Mouse (Mus musculus) skeletal muscle tissue, adult 2 months (tissue): Measurements from ENCODE around the gene Prex1.

Experiments used
- DNase-seq: peaks from one replicate; pipeline ENCODE4 v3.0.0-alpha.2; 2012; ENCODE audit warnings: low read depth, low spot score

The Prex1 gene

DNA sequence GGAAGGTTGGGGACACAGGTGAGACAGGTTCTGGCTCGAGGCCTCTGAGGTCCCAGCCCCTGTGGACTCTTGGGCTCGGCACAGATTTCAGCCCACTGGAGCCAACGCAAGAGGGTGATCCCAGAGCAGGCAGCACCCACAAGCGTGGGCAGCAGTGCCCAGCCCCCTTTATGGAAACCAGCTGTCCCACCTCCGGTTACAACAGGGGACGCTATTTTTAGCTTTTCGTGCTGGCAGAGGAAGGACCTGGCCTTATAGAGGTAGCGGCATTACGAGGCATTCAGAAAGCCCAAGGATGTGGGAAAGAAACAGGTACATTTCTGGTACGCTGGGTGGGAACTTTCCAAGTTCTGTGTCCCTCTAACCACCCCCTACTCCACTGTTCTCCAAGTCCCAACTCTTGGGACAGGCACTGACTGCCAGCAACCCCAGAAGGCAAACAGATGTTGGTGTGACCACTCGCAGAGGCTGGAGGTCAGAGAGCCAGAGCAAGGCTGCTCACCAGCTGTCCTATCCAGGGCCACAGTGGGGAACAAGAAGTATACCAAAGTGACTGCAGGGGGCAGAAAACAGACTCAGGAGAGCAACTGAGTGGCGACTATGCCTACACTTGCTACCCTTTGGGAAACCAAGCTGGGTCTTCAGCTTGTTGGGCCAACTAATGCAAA is 108.3 kb downstream of the Prex1 start:
- DNase-seq, result peak; percentile 88

DNA sequence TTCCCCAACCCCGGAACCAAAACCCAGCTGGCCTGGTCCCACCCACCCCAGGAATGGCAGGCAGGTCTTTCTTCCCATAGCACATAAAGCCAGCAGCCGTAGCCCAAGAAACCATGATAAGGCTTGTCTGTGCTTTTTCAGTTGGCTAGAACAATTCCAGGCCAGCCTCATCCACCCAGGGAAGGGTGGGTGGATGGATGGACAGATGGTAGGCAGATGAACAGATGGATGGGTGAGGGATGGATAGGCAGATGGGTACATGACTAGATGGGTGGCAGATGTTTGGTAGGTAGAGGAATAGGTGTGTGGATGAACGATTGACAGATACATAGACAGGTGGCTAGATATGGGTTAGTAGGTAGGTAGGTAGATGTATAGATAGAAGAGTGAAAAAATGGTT is 110.7 kb downstream of the Prex1 start:
- no peak for DNase-seq

DNA sequence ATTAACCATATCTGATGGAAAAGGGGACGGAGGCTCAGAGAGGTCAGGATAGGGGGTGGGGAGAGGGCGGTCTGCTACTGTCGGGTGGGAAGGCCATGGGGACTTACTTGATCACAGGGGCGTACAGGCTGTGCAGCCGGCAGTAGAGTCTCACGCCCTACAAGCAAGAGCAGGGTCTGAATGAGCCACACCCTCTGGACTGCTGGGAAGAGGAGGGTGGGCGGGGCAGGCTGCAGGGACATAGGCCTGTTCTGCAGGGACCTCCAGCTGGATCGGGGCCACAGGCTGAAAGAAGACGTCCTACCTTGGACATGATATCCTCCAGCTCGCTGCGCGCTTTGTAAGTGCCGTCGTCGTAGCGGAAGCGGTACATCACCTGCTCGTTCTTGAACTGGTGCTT is 112.2 kb downstream of the Prex1 start:
- DNase-seq, result no peak

DNA sequence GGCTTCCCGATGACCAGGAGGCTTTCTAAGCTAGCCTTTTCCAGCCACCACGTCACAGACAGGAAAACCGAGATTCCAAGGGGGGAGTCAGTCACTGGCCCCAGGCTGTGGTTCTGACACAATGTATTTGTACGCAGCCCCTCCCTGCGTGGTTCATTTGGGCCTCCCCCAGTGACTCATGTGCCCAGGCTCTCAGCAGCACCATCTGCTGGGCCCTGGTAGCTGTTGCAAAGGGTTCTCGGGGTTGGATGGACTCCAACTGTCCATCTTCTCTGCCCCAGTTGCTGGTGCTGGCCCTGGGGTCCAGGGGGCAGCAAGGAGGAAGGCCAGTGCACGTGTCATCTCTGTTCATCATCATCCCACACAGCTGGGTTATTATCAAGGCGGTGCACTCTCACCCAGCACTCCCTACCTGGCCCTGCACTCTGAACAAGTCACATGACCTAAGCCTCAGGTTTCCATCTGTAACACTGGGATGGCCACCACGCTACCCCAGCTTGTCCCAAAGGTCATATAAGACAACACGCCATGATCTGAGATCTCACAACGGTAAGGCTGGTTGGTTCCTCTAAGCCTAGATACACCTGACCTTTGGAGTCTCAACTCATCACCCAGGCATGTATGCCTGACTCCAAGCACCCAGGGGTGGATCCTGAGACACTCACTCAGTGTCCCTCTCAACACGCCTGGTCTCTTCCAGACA is 115.0 kb downstream of the Prex1 start:
- DNase-seq, result no peak

GRCm38 (mm10) chr2:166597763-166598162 is 115.9 kb downstream of the Prex1 start:
- DNase-seq, result peak; percentile 88

GRCm38 (mm10) chr2:166592034-166592912 is 121.4 kb downstream of the Prex1 start:
- DNase-seq, result peak; percentile 67

DNA sequence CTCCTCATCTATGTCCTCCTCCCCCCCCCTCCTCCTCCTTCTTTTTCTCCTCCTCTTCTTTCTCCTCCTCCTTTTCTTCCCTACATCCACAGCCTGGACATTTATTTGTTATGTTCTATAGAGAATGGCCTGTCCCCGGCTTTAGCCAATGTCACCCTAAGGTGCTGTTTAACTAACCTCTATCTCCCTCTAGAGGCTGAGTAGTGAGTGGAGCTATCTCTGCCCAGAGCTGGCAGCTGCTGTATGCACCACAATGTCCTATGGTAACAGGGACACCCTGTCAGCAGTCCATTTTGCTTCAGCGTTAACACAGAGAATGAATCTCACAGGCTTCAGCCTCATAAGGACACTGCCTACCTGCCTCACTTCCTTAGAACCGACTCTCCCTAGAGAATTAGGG is 129.1 kb downstream of the Prex1 start:
- DNase-seq, result no peak

- DNase-seq, result no peak
Observed at GRCm38 (mm10) chr2:166583292-166583691, 130.3 kb downstream of the Prex1 start.

DNA sequence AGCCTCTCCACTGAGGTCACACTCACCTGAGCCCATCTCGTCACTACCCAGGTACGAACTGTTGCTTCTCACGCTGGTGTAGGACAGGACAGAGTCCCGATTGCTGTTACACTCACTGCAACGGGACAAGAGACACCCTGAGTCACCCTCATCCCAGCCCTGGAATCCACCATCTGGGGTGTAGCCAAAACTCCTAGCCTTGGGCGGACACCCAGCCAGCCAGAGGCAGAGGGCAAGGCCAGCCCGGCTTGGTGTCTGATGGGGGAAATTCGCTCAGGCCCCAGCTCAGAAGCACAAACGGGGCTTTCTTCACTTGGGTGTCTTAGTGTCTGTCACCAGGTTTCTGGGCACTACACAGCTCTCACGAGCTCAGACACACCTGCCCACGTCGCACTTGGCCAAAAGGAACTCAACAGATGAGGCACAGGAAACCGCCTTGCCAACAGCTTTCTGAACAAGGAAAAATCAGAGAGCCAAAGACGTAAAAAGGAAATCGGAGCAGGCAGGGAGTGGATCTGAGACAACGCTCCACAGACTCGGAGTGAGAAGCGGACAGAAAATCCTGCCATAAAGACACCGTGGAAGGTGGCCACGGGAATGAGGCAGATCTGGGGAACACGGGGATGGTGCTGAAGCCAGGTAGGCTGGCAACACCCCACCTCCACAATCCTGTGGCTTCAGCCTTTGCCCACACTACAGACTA is 131.6 kb downstream of the Prex1 start:
- no peak for DNase-seq

DNA sequence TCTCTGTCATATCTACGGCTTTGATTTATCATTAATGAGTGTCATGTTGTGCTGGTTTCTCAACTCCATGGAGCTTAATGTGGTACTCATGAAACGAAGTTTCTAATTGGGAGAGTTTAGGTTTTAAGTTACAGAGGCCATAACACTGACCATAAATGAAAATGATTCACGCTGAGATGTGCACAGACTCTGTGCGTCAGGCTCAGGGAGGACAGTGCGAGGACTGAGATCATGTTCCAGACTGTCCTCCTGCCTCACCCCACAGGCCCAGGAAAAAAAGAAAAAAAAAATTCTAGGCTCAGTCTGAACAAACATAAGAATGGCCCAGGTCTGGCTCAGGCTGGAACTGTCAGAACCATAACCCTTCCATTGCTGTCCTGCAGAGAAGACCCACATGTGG is 133.8 kb downstream of the Prex1 start:
- DNase-seq, result no peak

DNA sequence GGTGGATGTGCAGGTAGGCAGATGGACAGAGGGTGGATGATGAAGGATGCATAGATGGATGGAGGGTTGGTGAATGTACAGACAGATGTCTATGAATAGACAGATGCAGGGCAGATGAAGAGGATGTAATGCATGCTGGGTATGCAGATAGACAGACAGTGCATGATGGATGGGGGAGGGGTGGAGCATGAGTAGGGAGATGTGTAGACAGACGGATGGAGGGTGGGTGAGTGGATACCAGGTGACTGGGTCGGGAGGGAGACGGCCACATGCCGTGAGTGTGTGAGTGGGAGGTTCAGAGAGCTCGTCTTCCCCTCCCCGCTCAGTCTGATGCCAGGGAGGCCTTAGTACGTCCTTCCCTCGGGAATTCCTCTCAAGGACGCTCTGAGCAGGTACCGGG is 134.3 kb downstream of the Prex1 start:
- DNase-seq, result no peak

- peak; percentile 51 for DNase-seq
Observed at GRCm38 (mm10) chr2:166575419-166575818, 138.2 kb downstream of the Prex1 start.

DNA sequence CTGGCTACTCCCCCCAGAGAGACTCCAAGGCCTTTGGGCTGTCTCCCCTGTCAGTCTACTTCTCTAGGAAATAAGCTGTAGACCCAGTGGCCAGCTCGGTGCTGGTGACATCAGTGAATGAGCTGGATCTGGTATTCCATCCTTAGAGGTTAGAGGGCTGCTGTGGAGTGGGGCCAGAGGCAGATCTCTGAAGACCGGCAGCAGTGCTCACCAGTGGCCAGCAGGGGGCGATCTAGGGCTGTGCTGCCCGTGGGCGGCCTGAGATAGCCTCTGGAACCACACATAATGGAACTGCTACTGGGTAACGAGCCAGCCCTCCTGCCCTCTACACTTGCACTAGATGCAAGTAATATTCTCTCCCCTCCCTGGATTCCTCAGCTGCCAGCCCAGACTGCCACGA is 138.7 kb downstream of the Prex1 start:
- DNase-seq, result peak; percentile 60

DNA sequence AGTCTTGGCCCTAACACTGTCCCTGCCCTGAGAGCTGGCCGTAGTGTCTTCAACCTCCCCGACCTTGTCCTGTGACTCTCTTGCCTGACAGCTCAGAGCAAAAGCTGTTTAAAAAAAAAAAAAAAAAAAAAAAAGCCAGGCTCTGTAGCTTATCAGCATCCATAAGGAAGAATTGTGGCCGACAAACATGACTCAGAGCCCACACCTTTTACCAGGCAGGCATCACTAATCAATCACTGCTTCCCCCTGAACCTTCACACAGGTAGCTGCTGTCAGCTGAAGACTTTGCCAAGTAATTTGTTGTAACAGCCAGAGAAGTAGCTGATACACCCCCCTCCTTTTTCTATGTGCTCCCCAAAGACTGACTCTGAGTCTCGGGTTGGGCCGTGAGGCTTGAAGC is 140.0 kb downstream of the Prex1 start:
- no peak for DNase-seq

DNA sequence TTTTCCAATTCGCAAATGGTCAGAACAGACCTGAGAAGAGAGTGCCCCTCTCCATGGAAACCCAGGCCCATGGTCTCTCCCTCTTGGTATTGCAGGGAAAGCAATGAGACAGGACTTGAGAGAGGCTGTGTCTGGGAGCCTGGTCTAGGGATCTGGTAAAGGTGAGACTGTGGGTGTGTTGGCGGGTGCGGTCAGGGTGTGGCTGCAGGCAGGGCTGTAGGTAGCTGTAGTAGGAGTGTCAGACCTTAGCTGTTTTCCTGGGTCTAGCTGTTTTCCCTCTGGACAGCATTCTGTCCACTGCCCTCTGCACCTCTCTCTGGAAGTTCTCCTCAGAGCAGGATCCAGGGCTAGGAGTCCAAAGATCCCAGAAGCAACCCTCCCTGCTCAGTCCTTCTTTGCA is 141.3 kb downstream of the Prex1 start:
- no peak for DNase-seq

- no peak for DNase-seq
Observed at GRCm38 (mm10) chr2:166569182-166569581, 144.4 kb downstream of the Prex1 start.

- no peak for DNase-seq
Observed at GRCm38 (mm10) chr2:166565503-166565902, 148.1 kb downstream of the Prex1 start.

DNA sequence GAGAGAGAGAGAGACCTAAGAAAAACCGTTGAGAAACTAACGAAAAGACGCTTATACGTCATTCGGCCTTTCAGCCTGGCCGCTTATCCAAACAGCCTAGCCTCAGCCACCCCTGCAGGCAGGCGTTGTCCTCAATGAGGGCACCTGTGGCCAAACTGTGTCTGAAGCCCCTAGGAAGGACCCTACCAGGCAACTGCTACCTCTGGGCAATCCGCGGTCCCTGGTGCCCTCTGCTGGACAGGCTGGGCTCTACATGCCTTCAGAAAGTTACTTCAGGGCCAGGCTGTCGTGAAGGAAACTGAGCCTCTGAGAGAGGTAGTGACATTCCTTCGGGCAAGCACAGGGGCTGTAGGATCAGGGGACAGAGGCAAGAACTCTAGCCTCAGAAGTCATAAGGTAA is 149.2 kb downstream of the Prex1 start:
- DNase-seq, result peak; percentile 50

- peak; percentile 75 for DNase-seq
Observed at GRCm38 (mm10) chr2:166563890-166564289, 149.7 kb downstream of the Prex1 start.

DNA sequence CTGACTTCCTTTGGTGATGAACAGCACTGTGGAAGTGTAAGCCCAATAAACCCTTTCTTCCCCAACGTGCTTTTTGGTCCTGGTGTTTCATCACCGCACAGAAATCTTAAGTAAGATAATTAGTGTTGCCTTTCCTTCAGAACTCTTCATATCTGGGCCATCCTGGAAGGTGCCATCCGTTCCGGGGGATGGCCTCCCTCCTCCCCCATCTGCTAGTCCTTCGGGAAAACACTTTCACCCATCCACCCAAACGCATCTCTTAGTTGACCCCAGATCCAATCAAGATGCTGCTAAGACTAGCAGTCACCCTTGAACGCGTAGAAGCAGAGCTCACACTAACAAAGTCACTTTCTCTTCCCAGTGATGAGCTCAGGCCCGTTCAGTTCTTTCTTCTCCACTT is 150.6 kb downstream of the Prex1 start:
- DNase-seq, result no peak

DNA sequence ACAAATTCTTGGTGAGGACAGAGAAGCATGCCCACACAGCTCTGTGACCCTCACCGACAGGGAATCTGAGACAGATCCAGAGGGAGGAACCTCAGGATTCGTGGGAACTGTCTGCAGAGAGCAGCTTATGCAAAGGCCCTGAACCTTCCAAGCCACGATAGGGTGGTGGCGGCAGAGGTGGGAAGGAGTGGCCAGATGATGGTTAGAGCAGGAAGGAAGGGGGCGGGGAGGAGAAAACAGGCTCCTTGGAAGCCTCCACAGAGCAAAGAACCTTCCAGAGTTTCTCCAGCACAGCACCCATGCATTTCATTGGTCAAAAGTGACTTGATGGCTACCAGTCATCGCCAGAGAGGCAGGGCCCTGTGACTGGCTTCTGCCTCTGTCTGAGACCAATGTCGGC is 151.9 kb downstream of the Prex1 start:
- no peak for DNase-seq

GRCm38 (mm10) chr2:166560826-166561225 is 152.8 kb downstream of the Prex1 start:
- no peak for DNase-seq
